Mouse (Mus musculus): ENCODE results near the gene Tbkbp1.

DNA sequence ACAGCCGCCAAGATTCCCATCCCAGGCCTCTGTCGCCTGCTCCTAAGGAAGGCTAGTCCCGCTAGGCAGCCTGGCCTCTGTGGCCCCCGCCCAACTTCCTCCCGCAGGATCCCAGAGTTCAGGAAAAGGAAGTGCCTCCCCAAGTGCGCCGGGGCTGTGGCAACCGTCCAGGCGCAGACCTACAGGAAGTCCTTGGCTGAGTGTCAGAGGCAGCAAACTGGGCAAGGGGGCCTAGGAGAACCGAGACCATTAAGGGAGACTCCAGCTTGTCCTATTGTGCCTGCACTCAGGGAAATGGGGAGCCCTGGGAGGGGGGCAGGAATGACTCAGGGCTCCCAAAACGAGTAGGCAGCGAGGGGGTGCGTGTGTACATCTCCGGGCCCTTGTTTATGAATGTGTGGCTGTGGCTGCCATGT lies 1.3 kb downstream of the Tbkbp1 start:
- TF ChIP-seq GATA1 (IDR thresholded peaks at IDR 0.05; ENCODE audit: borderline replicate concordance, low read length): no peak
- no peak for TF ChIP-seq CTCF (IDR thresholded peaks at IDR 0.05; ENCODE audit: low read depth, low read length)
- TF ChIP-seq TAL1 (conservative IDR thresholded peaks at IDR 0.05; ENCODE audit: low read depth, low read length): no peak
- TF ChIP-seq GATA2 (IDR thresholded peaks at IDR 0.05; ENCODE audit: borderline replicate concordance, low read depth, low read length): no peak

Data from G1E (cell line).